Mouse (Mus musculus): ENCODE data around the gene Zfp277. TPM values are rescaled to one million over a fixed set of nuclear protein-coding genes. Genes with fewer than 3 reads are reported as not detected.
A peak's percentile ranks its signal among the peaks of the same experiment; 100 is the strongest.

Zfp277 gene
- polyA plus RNA-seq (2014; fragmentation: Nextera tagmentation; extraction: Ambion mirVana), result 40.0 and 43.7 TPM in 2 replicates

GRCm38 (mm10) chr12:40445648-40446449, at the start of gene Zfp277, which contains the start of gene Dock4:
Gene Zfp277 (minus strand): TSS chr12:40445902.
Gene Dock4 (plus strand): TSS chr12:40445952.
- Histone ChIP-seq H3K4me3 (ENCODE audit: low read depth, low read length) (peak within 1 kb of the TSS; percentile 63), H3K9ac (ENCODE audit: low read length) (peak within 1 kb of the TSS; percentile 90), H3K4me2 (peak within 1 kb of the TSS; percentile 89), H3K27me3 (ENCODE audit: control insufficient read depth, insufficient read depth, low read length) (no peaks in the 10 kb centered on the region), H3K27ac (ENCODE audit: low read depth, low read length) (peak within 1 kb of the TSS; percentile 87), H3K4me1 (ENCODE audit: control insufficient read depth, insufficient read depth, low read length) (peaks cover 14% of the 10 kb centered on the region), H3K36me3 (ENCODE audit: control insufficient read depth, insufficient read depth, low read length) (no peaks in the 10 kb centered on the region), H3K9me3 (ENCODE audit: control insufficient read depth, low read length) (no peaks in the 10 kb centered on the region)
- ATAC-seq (ENCODE audit: low FRiP score), result peak; percentile 98
- WGBS, result under 1% methylated on average over 80 of the region's 80 CpGs
- DNase-seq (ENCODE audit: low spot score, missing footprints), result peak; percentile 100

GRCm38 (mm10) chr12:40486047-40486837, 40.5 kb upstream of the Zfp277 start:
- H3K9ac ChIP-seq (ENCODE audit: low read length), result no peak overlapping the region
- H3K9me3 ChIP-seq (ENCODE audit: control insufficient read depth, low read length), result no peaks in the 10 kb centered on the region
- 26% methylated on average over 12 of the region's 12 CpGs for WGBS
- no peak overlapping the region for H3K4me2 ChIP-seq
- DNase-seq (ENCODE audit: low spot score, missing footprints), result peak; percentile 89
- H3K4me1 ChIP-seq (ENCODE audit: control insufficient read depth, insufficient read depth, low read length), result peaks cover 20% of the 10 kb centered on the region
- H3K27me3 ChIP-seq (ENCODE audit: control insufficient read depth, insufficient read depth, low read length), result no peaks in the 10 kb centered on the region
- ATAC-seq (ENCODE audit: low FRiP score), result peak; percentile 69
- no peak overlapping the region for H3K4me3 ChIP-seq (ENCODE audit: low read depth, low read length)
- no peaks in the 10 kb centered on the region for H3K36me3 ChIP-seq (ENCODE audit: control insufficient read depth, insufficient read depth, low read length)
- H3K27ac ChIP-seq (ENCODE audit: low read depth, low read length), result no peak overlapping the region

GRCm38 (mm10) chr12:40485210-40485609, 39.5 kb upstream of the Zfp277 start:
- H3K4me1 ChIP-seq (ENCODE audit: control insufficient read depth, insufficient read depth, low read length), result peaks cover 20% of the 10 kb centered on the region
- no peaks in the 10 kb centered on the region for H3K9me3 ChIP-seq (ENCODE audit: control insufficient read depth, low read length)
- H3K27ac ChIP-seq (ENCODE audit: low read depth, low read length), result no peak overlapping the region
- DNase-seq (ENCODE audit: low spot score, missing footprints) (no peak), ATAC-seq (ENCODE audit: low FRiP score) (no peak)
- H3K9ac ChIP-seq (ENCODE audit: low read length), result no peak overlapping the region
- no peaks in the 10 kb centered on the region for H3K27me3 ChIP-seq (ENCODE audit: control insufficient read depth, insufficient read depth, low read length)
- H3K4me2 ChIP-seq, result no peak overlapping the region
- 82% methylated on average over 1 of the region's 1 CpGs for WGBS
- H3K4me3 ChIP-seq (ENCODE audit: low read depth, low read length), result no peak overlapping the region
- no peaks in the 10 kb centered on the region for H3K36me3 ChIP-seq (ENCODE audit: control insufficient read depth, insufficient read depth, low read length)

- Histone ChIP-seq H3K36me3 (ENCODE audit: control insufficient read depth, insufficient read depth, low read length) (no peaks in the 10 kb centered on the region), H3K4me1 (ENCODE audit: control insufficient read depth, insufficient read depth, low read length) (peaks cover 20% of the 10 kb centered on the region), H3K4me3 (ENCODE audit: low read depth, low read length) (no peak overlapping the region), H3K9ac (ENCODE audit: low read length) (no peak overlapping the region), H3K4me2 (no peak overlapping the region), H3K9me3 (ENCODE audit: control insufficient read depth, low read length) (no peaks in the 10 kb centered on the region), H3K27me3 (ENCODE audit: control insufficient read depth, insufficient read depth, low read length) (no peaks in the 10 kb centered on the region), H3K27ac (ENCODE audit: low read depth, low read length) (no peak overlapping the region)
- DNase-seq (ENCODE audit: low spot score, missing footprints), result no peak
- peak; percentile 26; the same call in 1 of the 2 replicates for ATAC-seq (ENCODE audit: low FRiP score)
- 4% methylated on average over 3 of the region's 3 CpGs for WGBS
Measured at GRCm38 (mm10) chr12:40484224-40484623, 38.5 kb upstream of the Zfp277 start.

- Histone ChIP-seq H3K27ac (ENCODE audit: low read depth, low read length) (no peak overlapping the region), H3K4me1 (ENCODE audit: control insufficient read depth, insufficient read depth, low read length) (peaks cover 11% of the 10 kb centered on the region), H3K9me3 (ENCODE audit: control insufficient read depth, low read length) (no peaks in the 10 kb centered on the region), H3K27me3 (ENCODE audit: control insufficient read depth, insufficient read depth, low read length) (no peaks in the 10 kb centered on the region), H3K4me3 (ENCODE audit: low read depth, low read length) (no peak overlapping the region), H3K9ac (ENCODE audit: low read length) (no peak overlapping the region), H3K4me2 (no peak overlapping the region), H3K36me3 (ENCODE audit: control insufficient read depth, insufficient read depth, low read length) (no peaks in the 10 kb centered on the region)
- DNase-seq (ENCODE audit: low spot score, missing footprints) (peak; percentile 90), ATAC-seq (ENCODE audit: low FRiP score) (peak; percentile 63)
- WGBS, result 23% methylated on average over 8 of the region's 8 CpGs
Measured at GRCm38 (mm10) chr12:40477621-40478452, 32.1 kb upstream of the Zfp277 start.

- whole genome bisulfite sequencing, result 66% methylated on average over 2 of the region's 2 CpGs
- ATAC-seq (ENCODE audit: low FRiP score), result no peak
- H3K27ac ChIP-seq (ENCODE audit: low read depth, low read length), result no peak overlapping the region
- H3K4me2 ChIP-seq, result no peak overlapping the region
- no peak overlapping the region for H3K9ac ChIP-seq (ENCODE audit: low read length)
- peaks cover 11% of the 10 kb centered on the region for H3K4me1 ChIP-seq (ENCODE audit: control insufficient read depth, insufficient read depth, low read length)
- H3K27me3 ChIP-seq (ENCODE audit: control insufficient read depth, insufficient read depth, low read length), result no peaks in the 10 kb centered on the region
- no peak overlapping the region for H3K4me3 ChIP-seq (ENCODE audit: low read depth, low read length)
- no peaks in the 10 kb centered on the region for H3K36me3 ChIP-seq (ENCODE audit: control insufficient read depth, insufficient read depth, low read length)
- no peaks in the 10 kb centered on the region for H3K9me3 ChIP-seq (ENCODE audit: control insufficient read depth, low read length)
- DNase-seq (ENCODE audit: low spot score, missing footprints), result no peak
Measured at GRCm38 (mm10) chr12:40473709-40474108, 28.0 kb upstream of the Zfp277 start.

- H3K36me3 ChIP-seq (ENCODE audit: control insufficient read depth, insufficient read depth, low read length), result no peaks in the 10 kb centered on the region
- DNase-seq (ENCODE audit: low spot score, missing footprints) (no peak), ATAC-seq (ENCODE audit: low FRiP score) (no peak)
- H3K4me3 ChIP-seq (ENCODE audit: low read depth, low read length), result no peak overlapping the region
- no peaks in the 10 kb centered on the region for H3K9me3 ChIP-seq (ENCODE audit: control insufficient read depth, low read length)
- no peaks in the 10 kb centered on the region for H3K27me3 ChIP-seq (ENCODE audit: control insufficient read depth, insufficient read depth, low read length)
- H3K27ac ChIP-seq (ENCODE audit: low read depth, low read length), result no peak overlapping the region
- H3K4me2 ChIP-seq, result no peak overlapping the region
- 82% methylated on average over 11 of the region's 11 CpGs for WGBS
- H3K4me1 ChIP-seq (ENCODE audit: control insufficient read depth, insufficient read depth, low read length), result peaks cover under 1% of the 10 kb centered on the region; the same call in 1 of the 2 replicates
- no peak overlapping the region for H3K9ac ChIP-seq (ENCODE audit: low read length)
Measured at GRCm38 (mm10) chr12:40471649-40472399, 26.1 kb upstream of the Zfp277 start.

- Histone ChIP-seq H3K36me3 (ENCODE audit: control insufficient read depth, insufficient read depth, low read length) (no peaks in the 10 kb centered on the region), H3K9me3 (ENCODE audit: control insufficient read depth, low read length) (no peaks in the 10 kb centered on the region), H3K4me1 (ENCODE audit: control insufficient read depth, insufficient read depth, low read length) (peaks cover 2% of the 10 kb centered on the region; the same call in 1 of the 2 replicates), H3K9ac (ENCODE audit: low read length) (no peak overlapping the region), H3K4me2 (no peak overlapping the region), H3K27ac (ENCODE audit: low read depth, low read length) (no peak overlapping the region), H3K27me3 (ENCODE audit: control insufficient read depth, insufficient read depth, low read length) (no peaks in the 10 kb centered on the region), H3K4me3 (ENCODE audit: low read depth, low read length) (no peak overlapping the region)
- ATAC-seq (ENCODE audit: low FRiP score) (no peak), DNase-seq (ENCODE audit: low spot score, missing footprints) (no peak)
- 67% methylated on average over 5 of the region's 5 CpGs for WGBS
Measured at GRCm38 (mm10) chr12:40469009-40469408, 23.3 kb upstream of the Zfp277 start.
